Mouse (Mus musculus) midbrain, embryonic 16.5 days (tissue): ENCODE data around the gene Slc6a1. TPM values are rescaled to one million over a fixed set of nuclear protein-coding genes. Genes with fewer than 3 reads are reported as not detected.

Experiments
- ATAC-seq: fragments of 200-750 bp; cut with Nextera tagmentation; 2 replicates; pipeline ENCODE4 v1.8.0; 2017; ENCODE audit warnings: moderate TSS enrichment
- H3K27ac ChIP-seq: fragments of 300-500 bp; sonication (generic); 2 replicates; pipeline ENCODE4 v1.5.1; 2014; ENCODE audit warnings: mild to moderate bottlenecking, low read length, mixed read lengths
- H3K27me3 ChIP-seq: fragments of 300-500 bp; sonication (generic); 2 replicates; pipeline ENCODE4 v1.6.1; 2014; ENCODE audit warnings: low read depth, low read length, mixed read lengths; ENCODE audit not compliant: control insufficient read depth, insufficient read depth
- H3K36me3 ChIP-seq: fragments of 300-500 bp; sonication (generic); 2 replicates; pipeline ENCODE4 v1.6.1; 2014; ENCODE audit warnings: mild to moderate bottlenecking, low read length, moderate library complexity, mixed read lengths; ENCODE audit not compliant: control insufficient read depth, insufficient read depth
- H3K4me1 ChIP-seq: fragments of 300-500 bp; sonication (generic); 2 replicates; pipeline ENCODE4 v1.6.1; 2014; ENCODE audit warnings: mild to moderate bottlenecking, low read length, mixed read lengths; ENCODE audit not compliant: control insufficient read depth, insufficient read depth
- H3K4me2 ChIP-seq: fragments of 300-500 bp; sonication (generic); 2 replicates; pipeline ENCODE4 v1.6.1; 2014; ENCODE audit warnings: mild to moderate bottlenecking, low read length, mixed read lengths
- H3K4me3 ChIP-seq: fragments of 300-500 bp; sonication (generic); 2 replicates; pipeline ENCODE4 v1.5.1; 2014; ENCODE audit warnings: low read depth, mild to moderate bottlenecking, low read length, moderate library complexity, mixed read lengths
- H3K9ac ChIP-seq: fragments of 300-500 bp; sonication (generic); 2 replicates; pipeline ENCODE4 v1.6.1; 2014; ENCODE audit warnings: low read depth, low read length, mixed read lengths
- H3K9me3 ChIP-seq: fragments of 300-500 bp; sonication (generic); replicated peaks from 2 replicates; pipeline ENCODE4 v1.6.1; 2014; ENCODE audit warnings: mild to moderate bottlenecking, low read length, mixed read lengths; ENCODE audit not compliant: control insufficient read depth, poor library complexity, severe bottlenecking
- WGBS: fragments of 180-500 bp; shearing (Covaris S2); extraction: QIAGEN DNeasy Blood & Tissue Kit; methylation state at CpG from one replicate; pipeline ENCODE4 v1.1.7; 2014; 5-methylcytosine and 5-hydroxymethylcytosine counted together
- polyA plus RNA-seq: library from polyadenylated mRNA; unstranded; fragments of >200 nt; fragmentation: Nextera tagmentation; extraction: Ambion mirVana; gene quantifications from 2 replicates; pipeline ENCODE4 v1.2.1, GENCODE M21; 2015

Slc6a1 gene
- polyA plus RNA-seq, 1 experiment from 2014 or later, result 182 TPM

- peak overlapping the region; percentile 25; the same call in 1 of the 2 replicates for H3K9ac ChIP-seq
- H3K4me1 ChIP-seq, result peaks cover 50% of the 10 kb centered on the region
- peaks cover 8% of the 10 kb centered on the region for H3K36me3 ChIP-seq
- H3K4me3 ChIP-seq, result no peak overlapping the region
- no peaks in the 10 kb centered on the region for H3K27me3 ChIP-seq
- WGBS, result 25% methylated on average over 10 of the region's 10 CpGs
- peak; percentile 47 for ATAC-seq
- H3K9me3 ChIP-seq, result no peaks in the 10 kb centered on the region
- no peak overlapping the region for H3K4me2 ChIP-seq
- peak overlapping the region; percentile 77 for H3K27ac ChIP-seq
Observed at GRCm38 (mm10) chr6:114297260-114298002, 15.0 kb downstream of the Slc6a1 start.

GRCm38 (mm10) chr6:114299699-114300098 is 17.3 kb downstream of the Slc6a1 start:
- H3K9me3 ChIP-seq, result no peaks in the 10 kb centered on the region
- no peak overlapping the region for H3K27ac ChIP-seq

GRCm38 (mm10) chr6:114300737-114301136 is 18.3 kb downstream of the Slc6a1 start:
- no peaks in the 10 kb centered on the region for H3K27me3 ChIP-seq
- H3K9me3 ChIP-seq, result no peaks in the 10 kb centered on the region
- H3K4me2 ChIP-seq, result no peak overlapping the region
- H3K4me3 ChIP-seq, result no peak overlapping the region
- peaks cover 26% of the 10 kb centered on the region for H3K4me1 ChIP-seq
- ATAC-seq, result no peak
- H3K36me3 ChIP-seq, result peaks cover 24% of the 10 kb centered on the region
- 64% methylated on average over 11 of the region's 11 CpGs for WGBS
- no peak overlapping the region for H3K9ac ChIP-seq
- no peak overlapping the region for H3K27ac ChIP-seq

More at GRCm38 (mm10) chr6:114299699-114300098, 17.3 kb downstream of the Slc6a1 start:
- Histone ChIP-seq H3K9ac (no peak overlapping the region), H3K4me2 (no peak overlapping the region), H3K4me3 (no peak overlapping the region), H3K36me3 (peaks cover 19% of the 10 kb centered on the region), H3K4me1 (peaks cover 31% of the 10 kb centered on the region), H3K27me3 (no peaks in the 10 kb centered on the region)
- 95% methylated on average over 5 of the region's 5 CpGs for whole genome bisulfite sequencing
- no peak for ATAC-seq

GRCm38 (mm10) chr6:114304668-114305067 is 22.2 kb downstream of the Slc6a1 start:
- WGBS, result 87% methylated on average over 6 of the region's 6 CpGs
- no peaks in the 10 kb centered on the region for H3K9me3 ChIP-seq

GRCm38 (mm10) chr6:114320511-114320910 is 38.1 kb downstream of the Slc6a1 start:
- H3K9me3 ChIP-seq, result no peaks in the 10 kb centered on the region
- no peak overlapping the region for H3K27ac ChIP-seq
- ATAC-seq, result no peak

More at GRCm38 (mm10) chr6:114304668-114305067, 22.2 kb downstream of the Slc6a1 start:
- Histone ChIP-seq H3K4me3 (no peak overlapping the region), H3K9ac (no peak overlapping the region), H3K4me2 (no peak overlapping the region), H3K36me3 (peaks cover 29% of the 10 kb centered on the region), H3K27me3 (no peaks in the 10 kb centered on the region), H3K4me1 (no peaks in the 10 kb centered on the region), H3K27ac (no peak overlapping the region)
- ATAC-seq, result no peak

GRCm38 (mm10) chr6:114321146-114321545 is 38.7 kb downstream of the Slc6a1 start:
- H3K4me1 ChIP-seq, result no peaks in the 10 kb centered on the region
- H3K4me2 ChIP-seq, result no peak overlapping the region
- H3K36me3 ChIP-seq, result no peaks in the 10 kb centered on the region
- no peak overlapping the region for H3K27ac ChIP-seq
- H3K9me3 ChIP-seq, result no peaks in the 10 kb centered on the region
- H3K9ac ChIP-seq, result no peak overlapping the region
- WGBS, result 91% methylated on average over 3 of the region's 3 CpGs
- no peaks in the 10 kb centered on the region for H3K27me3 ChIP-seq
- no peak overlapping the region for H3K4me3 ChIP-seq
- ATAC-seq, result no peak

More at GRCm38 (mm10) chr6:114320511-114320910, 38.1 kb downstream of the Slc6a1 start:
- no peak overlapping the region for H3K9ac ChIP-seq
- H3K4me2 ChIP-seq, result no peak overlapping the region
- no peak overlapping the region for H3K4me3 ChIP-seq
- H3K27me3 ChIP-seq, result no peaks in the 10 kb centered on the region
- no peaks in the 10 kb centered on the region for H3K36me3 ChIP-seq
- no peaks in the 10 kb centered on the region for H3K4me1 ChIP-seq
- 42% methylated on average over 5 of the region's 5 CpGs for WGBS

GRCm38 (mm10) chr6:114322914-114323313 is 40.5 kb downstream of the Slc6a1 start:
- H3K4me2 ChIP-seq, result no peak overlapping the region
- H3K36me3 ChIP-seq, result no peaks in the 10 kb centered on the region
- no peaks in the 10 kb centered on the region for H3K27me3 ChIP-seq
- no peaks in the 10 kb centered on the region for H3K4me1 ChIP-seq
- no peak for ATAC-seq
- no peak overlapping the region for H3K9ac ChIP-seq
- H3K27ac ChIP-seq, result no peak overlapping the region
- H3K9me3 ChIP-seq, result no peaks in the 10 kb centered on the region
- no peak overlapping the region for H3K4me3 ChIP-seq
- WGBS, result 73% methylated on average over 3 of the region's 3 CpGs

GRCm38 (mm10) chr6:114324808-114325207 is 42.4 kb downstream of the Slc6a1 start:
- H3K36me3 ChIP-seq, result no peaks in the 10 kb centered on the region
- H3K4me1 ChIP-seq, result peaks cover 2% of the 10 kb centered on the region; the same call in 1 of the 2 replicates
- H3K9me3 ChIP-seq, result no peaks in the 10 kb centered on the region
- H3K4me2 ChIP-seq, result no peak overlapping the region
- no peak overlapping the region for H3K27ac ChIP-seq
- no peak for ATAC-seq
- H3K4me3 ChIP-seq, result no peak overlapping the region
- 85% methylated on average over 5 of the region's 5 CpGs for WGBS
- no peak overlapping the region for H3K9ac ChIP-seq
- no peaks in the 10 kb centered on the region for H3K27me3 ChIP-seq
